Mouse (Mus musculus): ENCODE measurements at regions not wholly inside any gene's neighbourhood (a gene's known extent, or its start where the extent isn't known, plus 50 kb on each side); places are given as distances from the start of the nearest gene placed in this dataset.

DNA sequence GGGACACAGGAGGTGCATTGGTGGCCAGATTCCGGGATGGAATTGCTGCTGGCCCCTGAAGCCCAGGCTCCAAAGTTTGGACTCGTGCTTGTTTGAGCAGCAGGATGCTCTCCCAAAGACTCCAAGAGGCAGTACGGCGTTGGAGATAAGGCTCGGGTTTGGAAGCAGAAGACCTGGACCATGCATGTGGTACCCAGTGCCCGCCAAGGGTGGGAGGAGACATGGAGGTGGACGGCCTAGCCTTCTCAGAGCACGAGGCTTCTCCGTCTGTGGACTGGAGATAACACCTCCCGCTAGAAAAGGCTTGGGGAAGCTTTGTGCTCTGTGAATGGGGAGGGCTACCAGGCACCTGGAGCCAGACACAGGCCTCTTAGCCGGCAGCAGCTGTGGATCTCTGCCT lies 271.7 kb downstream of the Rps6kc1 start:
- no peak for ATAC-seq
- Histone ChIP-seq H3K36me3 (ENCODE audit: control insufficient read depth, insufficient read depth, low read length) (no peaks in the 10 kb centered on the region), H3K4me3 (ENCODE audit: low read depth, low read length) (no peak overlapping the region), H3K27me3 (replicated peaks; ENCODE audit: control insufficient read depth, insufficient read depth, low read length) (no peaks in the 10 kb centered on the region), H3K27ac (ENCODE audit: low read depth, low read length) (no peak overlapping the region), H3K4me1 (ENCODE audit: control insufficient read depth, insufficient read depth, low read length) (no peaks in the 10 kb centered on the region), H3K9ac (ENCODE audit: low read length) (no peak overlapping the region), H3K9me3 (replicated peaks; ENCODE audit: control insufficient read depth, low read length) (no peaks in the 10 kb centered on the region), H3K4me2 (ENCODE audit: low read length) (no peak overlapping the region)
- no peak for DNase-seq (ENCODE audit: low spot score)
- WGBS: 89% methylated on average over 11 of the region's 11 CpGs

DNA sequence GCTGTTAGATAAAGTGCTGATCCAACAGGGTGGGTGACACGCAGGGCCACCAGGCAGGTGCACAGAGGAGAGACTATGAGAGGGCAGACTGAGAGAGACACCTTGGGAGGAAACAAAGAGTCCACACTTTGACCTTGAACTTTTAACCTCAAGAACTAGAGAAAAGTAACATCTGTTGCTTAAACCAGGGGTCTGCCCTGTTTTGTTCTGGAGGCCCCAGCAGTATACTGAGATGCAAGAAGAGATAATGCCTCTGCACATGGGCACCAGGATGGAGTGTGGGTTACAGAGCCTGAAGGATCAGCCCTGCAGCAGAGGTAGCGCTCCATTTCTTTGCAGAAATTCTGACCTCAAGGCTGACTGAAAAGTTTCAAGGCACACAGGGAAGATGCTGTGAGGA lies 276.6 kb downstream of the Rps6kc1 start:
- H3K36me3 ChIP-seq (ENCODE audit: control insufficient read depth, insufficient read depth, low read length): no peaks in the 10 kb centered on the region
- WGBS: 84% methylated on average over 2 of the region's 2 CpGs
- no peak overlapping the region for H3K4me2 ChIP-seq (ENCODE audit: low read length)
- no peak overlapping the region for H3K9ac ChIP-seq (ENCODE audit: low read length)
- no peak overlapping the region for H3K27ac ChIP-seq (ENCODE audit: low read depth, low read length)
- H3K9me3 ChIP-seq (replicated peaks; ENCODE audit: control insufficient read depth, low read length): no peaks in the 10 kb centered on the region
- no peak for DNase-seq (ENCODE audit: low spot score)
- H3K4me1 ChIP-seq (ENCODE audit: control insufficient read depth, insufficient read depth, low read length): peaks cover 9% of the 10 kb centered on the region; the same call in 1 of the 2 replicates
- ATAC-seq: no peak
- no peak overlapping the region for H3K4me3 ChIP-seq (ENCODE audit: low read depth, low read length)
- no peaks in the 10 kb centered on the region for H3K27me3 ChIP-seq (replicated peaks; ENCODE audit: control insufficient read depth, insufficient read depth, low read length)

DNA sequence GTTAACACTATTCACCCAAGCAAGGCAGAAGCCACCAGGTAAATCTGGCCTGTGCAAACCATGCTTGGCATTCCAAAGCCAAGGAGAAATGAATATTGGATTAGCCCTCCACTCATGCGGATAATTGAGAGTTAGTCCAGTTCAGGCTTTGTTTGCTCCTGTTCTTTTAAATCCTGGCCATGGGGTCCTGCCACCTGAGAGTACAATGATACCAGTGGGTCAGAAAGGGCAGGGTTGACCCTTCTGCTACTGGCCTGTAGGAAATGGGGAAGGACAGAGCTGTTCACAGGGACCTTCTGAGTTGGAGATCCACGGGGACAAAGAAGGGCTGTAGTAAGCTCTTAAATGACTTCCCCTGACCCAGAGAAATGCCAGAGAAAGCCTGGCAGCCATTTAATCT lies 279.9 kb downstream of the Rps6kc1 start:
- no peak for DNase-seq (ENCODE audit: low spot score)
- H3K4me3 ChIP-seq (ENCODE audit: low read depth, low read length): no peak overlapping the region
- 21% methylated on average over 2 of the region's 2 CpGs for WGBS
- H3K9ac ChIP-seq (ENCODE audit: low read length): no peak overlapping the region
- H3K27ac ChIP-seq (ENCODE audit: low read depth, low read length): no peak overlapping the region
- H3K4me2 ChIP-seq (ENCODE audit: low read length): no peak overlapping the region
- ATAC-seq: no peak
- H3K36me3 ChIP-seq (ENCODE audit: control insufficient read depth, insufficient read depth, low read length): no peaks in the 10 kb centered on the region
- H3K4me1 ChIP-seq (ENCODE audit: control insufficient read depth, insufficient read depth, low read length): peaks cover 9% of the 10 kb centered on the region; the same call in 1 of the 2 replicates
- no peaks in the 10 kb centered on the region for H3K27me3 ChIP-seq (replicated peaks; ENCODE audit: control insufficient read depth, insufficient read depth, low read length)
- no peaks in the 10 kb centered on the region for H3K9me3 ChIP-seq (replicated peaks; ENCODE audit: control insufficient read depth, low read length)

DNA sequence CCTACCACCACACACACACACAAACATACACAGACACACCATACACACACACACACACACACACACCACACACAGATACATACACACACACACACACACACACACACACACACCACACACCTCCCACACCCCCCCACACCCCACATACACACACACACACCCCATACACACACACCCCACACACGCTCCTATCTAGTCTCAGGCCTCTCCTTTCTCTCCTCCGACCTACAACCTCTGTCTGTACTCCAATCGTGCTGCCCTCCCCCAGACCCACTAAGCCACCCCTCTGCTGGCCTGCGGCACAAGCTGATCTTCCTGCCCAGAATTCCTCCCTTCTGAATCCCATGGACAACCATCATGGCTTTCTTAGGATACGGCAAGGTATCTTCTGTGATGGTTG lies 281.4 kb downstream of the Rps6kc1 start:
- Histone ChIP-seq H3K36me3 (ENCODE audit: control insufficient read depth, insufficient read depth, low read length) (no peaks in the 10 kb centered on the region), H3K4me1 (ENCODE audit: control insufficient read depth, insufficient read depth, low read length) (peaks cover 9% of the 10 kb centered on the region; the same call in 1 of the 2 replicates), H3K4me3 (ENCODE audit: low read depth, low read length) (no peak overlapping the region), H3K9me3 (replicated peaks; ENCODE audit: control insufficient read depth, low read length) (no peaks in the 10 kb centered on the region), H3K9ac (ENCODE audit: low read length) (no peak overlapping the region), H3K4me2 (ENCODE audit: low read length) (no peak overlapping the region), H3K27ac (ENCODE audit: low read depth, low read length) (no peak overlapping the region), H3K27me3 (replicated peaks; ENCODE audit: control insufficient read depth, insufficient read depth, low read length) (no peaks in the 10 kb centered on the region)
- 94% methylated on average over 5 of the region's 5 CpGs for WGBS
- DNase-seq (ENCODE audit: low spot score) (no peak), ATAC-seq (no peak)

DNA sequence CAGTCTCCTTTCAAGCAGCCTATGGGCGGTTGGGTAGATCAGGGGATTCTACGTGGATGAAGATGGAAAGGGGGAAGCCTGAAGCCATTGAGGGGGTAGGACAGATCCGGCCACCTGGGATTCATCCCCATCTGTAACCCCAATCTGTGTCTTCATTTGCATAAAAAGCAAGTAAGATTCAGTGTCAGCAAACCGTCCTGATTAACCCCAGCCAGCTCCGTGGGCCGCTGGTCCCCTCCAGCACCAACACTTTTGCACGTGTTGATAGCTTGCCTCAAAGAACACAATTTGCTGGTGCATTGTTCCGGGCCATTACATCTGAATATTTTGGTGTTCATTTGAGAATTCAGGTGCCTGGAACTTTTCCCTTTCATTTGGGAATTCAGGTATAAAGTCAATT lies 287.7 kb downstream of the Rps6kc1 start:
- no peaks in the 10 kb centered on the region for H3K27me3 ChIP-seq (replicated peaks; ENCODE audit: control insufficient read depth, insufficient read depth, low read length)
- no peak overlapping the region for H3K27ac ChIP-seq (ENCODE audit: low read depth, low read length)
- no peaks in the 10 kb centered on the region for H3K4me1 ChIP-seq (ENCODE audit: control insufficient read depth, insufficient read depth, low read length)
- ATAC-seq: no peak
- H3K9ac ChIP-seq (ENCODE audit: low read length): no peak overlapping the region
- H3K4me3 ChIP-seq (ENCODE audit: low read depth, low read length): no peak overlapping the region
- WGBS: 90% methylated on average over 8 of the region's 8 CpGs
- H3K9me3 ChIP-seq (replicated peaks; ENCODE audit: control insufficient read depth, low read length): peaks cover 6% of the 10 kb centered on the region; the same call in 1 of the 2 replicates
- DNase-seq (ENCODE audit: low spot score): no peak
- no peaks in the 10 kb centered on the region for H3K36me3 ChIP-seq (ENCODE audit: control insufficient read depth, insufficient read depth, low read length)
- no peak overlapping the region for H3K4me2 ChIP-seq (ENCODE audit: low read length)

DNA sequence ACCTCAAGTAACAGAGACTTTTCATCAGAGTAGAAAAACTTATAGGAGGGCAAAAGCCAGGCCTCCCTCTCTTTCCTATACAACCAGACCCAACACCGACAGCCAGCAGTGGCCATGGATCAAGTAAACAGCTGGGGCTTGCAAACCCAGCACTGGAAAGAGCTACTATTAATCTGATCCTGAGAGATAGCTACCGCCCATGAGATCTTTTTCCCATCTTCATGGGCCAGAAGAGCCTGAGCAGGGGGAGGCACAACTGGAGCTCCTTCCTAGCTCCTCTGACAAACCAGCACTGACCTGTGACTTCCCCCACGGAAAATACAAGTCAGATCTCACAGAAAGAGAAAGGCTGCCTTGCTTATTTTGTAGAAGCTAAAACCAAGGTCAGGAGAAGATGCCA lies 311.1 kb downstream of the Rps6kc1 start:
- H3K9ac ChIP-seq (ENCODE audit: low read length): no peak overlapping the region
- 85% methylated on average over 3 of the region's 3 CpGs for WGBS
- ATAC-seq: no peak

DNA sequence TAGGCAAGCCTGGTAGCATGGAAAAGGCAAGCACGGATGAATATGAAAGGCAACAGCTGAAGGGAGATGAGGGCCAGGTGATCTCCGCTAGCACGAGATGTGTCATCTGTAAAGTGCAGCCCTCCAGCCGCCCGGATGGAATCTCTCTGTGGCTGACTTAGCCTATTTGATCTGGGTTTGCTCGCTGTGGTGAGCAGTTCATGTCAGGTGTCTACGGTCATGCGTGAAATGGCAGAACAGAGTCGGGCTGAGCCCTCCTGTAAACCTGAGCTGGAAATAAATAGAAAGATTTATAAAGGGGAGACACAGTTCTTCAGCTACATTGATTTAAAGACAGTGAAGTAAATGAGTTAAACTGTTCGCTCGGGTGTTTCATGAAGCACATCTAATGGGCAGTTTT lies 311.9 kb downstream of the Rps6kc1 start:
- H3K9me3 ChIP-seq (replicated peaks; ENCODE audit: control insufficient read depth, low read length): no peaks in the 10 kb centered on the region
- no peak for DNase-seq (ENCODE audit: low spot score)
- no peak overlapping the region for H3K9ac ChIP-seq (ENCODE audit: low read length)
- no peaks in the 10 kb centered on the region for H3K27me3 ChIP-seq (replicated peaks; ENCODE audit: control insufficient read depth, insufficient read depth, low read length)
- H3K4me3 ChIP-seq (ENCODE audit: low read depth, low read length): no peak overlapping the region
- H3K4me2 ChIP-seq (ENCODE audit: low read length): no peak overlapping the region
- ATAC-seq: no peak
- no peaks in the 10 kb centered on the region for H3K4me1 ChIP-seq (ENCODE audit: control insufficient read depth, insufficient read depth, low read length)
- no peaks in the 10 kb centered on the region for H3K36me3 ChIP-seq (ENCODE audit: control insufficient read depth, insufficient read depth, low read length)
- WGBS: 95% methylated on average over 11 of the region's 11 CpGs
- H3K27ac ChIP-seq (ENCODE audit: low read depth, low read length): no peak overlapping the region

More for the DNA sequence above, 311.1 kb downstream of the Rps6kc1 start:
- no peaks in the 10 kb centered on the region for H3K9me3 ChIP-seq (replicated peaks; ENCODE audit: control insufficient read depth, low read length)
- H3K4me1 ChIP-seq (ENCODE audit: control insufficient read depth, insufficient read depth, low read length): no peaks in the 10 kb centered on the region
- H3K27me3 ChIP-seq (replicated peaks; ENCODE audit: control insufficient read depth, insufficient read depth, low read length): no peaks in the 10 kb centered on the region
- H3K27ac ChIP-seq (ENCODE audit: low read depth, low read length): no peak overlapping the region
- H3K4me2 ChIP-seq (ENCODE audit: low read length): no peak overlapping the region
- H3K4me3 ChIP-seq (ENCODE audit: low read depth, low read length): no peak overlapping the region
- H3K36me3 ChIP-seq (ENCODE audit: control insufficient read depth, insufficient read depth, low read length): no peaks in the 10 kb centered on the region
- no peak for DNase-seq (ENCODE audit: low spot score)

DNA sequence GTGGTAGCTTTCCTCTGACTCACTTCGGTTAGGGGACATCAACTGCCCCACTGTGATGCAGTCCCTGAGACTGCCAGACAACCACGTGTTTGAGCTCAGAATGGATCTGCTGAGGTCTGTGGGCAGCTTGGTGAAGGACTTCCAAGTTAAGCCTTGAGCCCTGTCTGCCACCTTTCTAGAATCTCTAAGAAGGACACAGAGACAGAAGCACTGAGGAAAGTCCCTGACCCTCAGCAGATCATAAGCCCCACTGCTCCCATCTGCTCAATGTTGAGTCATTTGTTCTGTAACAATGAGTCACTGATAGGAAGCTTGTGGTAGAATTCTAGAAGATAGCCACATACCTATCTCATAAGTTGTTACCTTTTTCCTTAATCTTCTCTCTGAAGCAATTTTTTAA lies 315.4 kb downstream of the Rps6kc1 start:
- 87% methylated on average over 2 of the region's 2 CpGs for whole genome bisulfite sequencing
- no peak overlapping the region for H3K27ac ChIP-seq (ENCODE audit: low read depth, low read length)
- no peaks in the 10 kb centered on the region for H3K36me3 ChIP-seq (ENCODE audit: control insufficient read depth, insufficient read depth, low read length)
- no peaks in the 10 kb centered on the region for H3K4me1 ChIP-seq (ENCODE audit: control insufficient read depth, insufficient read depth, low read length)
- no peak overlapping the region for H3K9ac ChIP-seq (ENCODE audit: low read length)
- H3K4me3 ChIP-seq (ENCODE audit: low read depth, low read length): no peak overlapping the region
- ATAC-seq: no peak
- DNase-seq (ENCODE audit: low spot score): no peak
- H3K9me3 ChIP-seq (replicated peaks; ENCODE audit: control insufficient read depth, low read length): no peaks in the 10 kb centered on the region
- no peak overlapping the region for H3K4me2 ChIP-seq (ENCODE audit: low read length)
- no peaks in the 10 kb centered on the region for H3K27me3 ChIP-seq (replicated peaks; ENCODE audit: control insufficient read depth, insufficient read depth, low read length)

DNA sequence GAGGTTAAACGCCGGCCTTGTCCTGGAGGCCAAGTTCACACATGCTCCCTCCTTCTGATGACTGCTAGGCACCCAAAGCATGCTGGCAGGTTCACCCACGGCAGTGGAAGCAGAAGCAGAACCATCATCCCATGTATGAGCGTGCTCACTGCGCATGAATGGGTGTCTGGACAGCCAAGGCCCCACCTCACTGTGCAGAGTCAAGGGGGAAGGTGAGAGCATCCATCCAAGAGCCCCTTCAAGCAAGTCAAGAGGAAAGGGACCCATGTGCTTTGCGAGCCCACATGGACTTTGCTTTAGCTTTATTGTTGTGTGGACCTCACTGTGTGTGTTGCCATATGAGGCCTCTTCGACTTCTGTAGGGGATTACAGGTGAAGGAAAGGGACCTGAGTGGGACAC lies 319.9 kb downstream of the Rps6kc1 start:
- no peaks in the 10 kb centered on the region for H3K4me1 ChIP-seq (ENCODE audit: control insufficient read depth, insufficient read depth, low read length)
- no peak overlapping the region for H3K27ac ChIP-seq (ENCODE audit: low read depth, low read length)
- H3K36me3 ChIP-seq (ENCODE audit: control insufficient read depth, insufficient read depth, low read length): no peaks in the 10 kb centered on the region
- H3K9me3 ChIP-seq (replicated peaks; ENCODE audit: control insufficient read depth, low read length): no peaks in the 10 kb centered on the region
- H3K4me3 ChIP-seq (ENCODE audit: low read depth, low read length): no peak overlapping the region
- WGBS: 96% methylated on average over 7 of the region's 7 CpGs
- ATAC-seq (no peak), DNase-seq (ENCODE audit: low spot score) (no peak)
- H3K27me3 ChIP-seq (replicated peaks; ENCODE audit: control insufficient read depth, insufficient read depth, low read length): no peaks in the 10 kb centered on the region
- H3K4me2 ChIP-seq (ENCODE audit: low read length): no peak overlapping the region
- no peak overlapping the region for H3K9ac ChIP-seq (ENCODE audit: low read length)

Measured in forebrain, embryonic 14.5 days (tissue).